Mouse (Mus musculus): Measurements from ENCODE around the gene Atl1. TPM values are rescaled to one million over a fixed set of nuclear protein-coding genes. Genes with fewer than 3 reads are reported as not detected.
A peak's percentile ranks its signal among the peaks of the same experiment; 100 is the strongest.

Atl1 gene
- 0.30 TPM for polyA plus RNA-seq (2012; fragmentation: generic; extraction: Trizol)
- long read RNA-seq, experiment 1 = 0 reads
- long read RNA-seq, experiment 2, partial matches to known transcripts = 1 of 5 reads
- long read RNA-seq, experiment 2, other reads (novel, unspliced or antisense) = 4 of 5 reads

DNA sequence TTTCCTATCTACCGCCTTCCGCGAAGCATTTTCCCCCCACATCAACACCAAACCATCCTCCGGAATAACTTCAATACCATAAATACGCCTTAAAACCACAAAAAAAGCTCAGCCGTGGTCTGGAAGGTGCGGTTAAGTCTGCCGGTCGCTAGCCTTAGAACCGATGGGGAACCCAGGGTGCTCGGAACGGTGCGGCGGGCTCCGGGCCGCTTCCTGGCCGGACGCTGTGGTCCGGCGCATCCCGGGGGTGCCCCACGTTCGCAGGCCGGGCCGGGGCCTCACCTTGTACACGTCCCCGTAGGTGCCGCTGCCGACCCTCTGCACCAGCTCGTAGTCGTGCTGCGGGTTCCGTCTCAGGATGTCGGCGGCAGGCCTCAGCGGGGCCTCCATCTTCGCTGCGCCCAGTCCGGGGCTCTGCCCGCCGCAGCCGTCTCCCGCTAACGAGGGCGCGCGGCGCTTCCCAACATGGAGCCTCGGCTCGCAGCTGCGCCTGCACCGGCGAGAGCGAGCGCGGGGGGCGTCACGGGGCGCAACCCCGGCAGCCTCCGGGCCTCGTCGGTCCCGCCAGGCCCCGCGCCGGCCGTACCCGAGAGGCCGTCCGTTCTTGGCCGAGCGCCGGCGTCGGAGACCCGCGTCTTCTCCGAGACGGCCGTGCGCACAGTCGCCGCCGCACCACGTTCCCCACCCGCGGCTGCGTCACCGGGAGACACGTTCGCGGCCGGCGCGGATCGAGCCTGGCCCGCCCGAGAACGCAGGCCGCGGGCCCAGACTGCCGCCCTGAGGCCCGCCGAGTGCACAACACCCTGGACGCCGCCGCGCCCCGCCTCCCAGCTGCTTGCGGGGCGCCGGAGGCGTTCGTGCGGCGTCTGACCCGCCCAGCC is at the start of gene Atl1, which contains the start of gene Map4k5:
TSS of gene Atl1 (plus strand) at position 244 of the 881 bp plus-strand sequence.
TSS of gene Map4k5 (minus strand) at position 830 of the 881 bp plus-strand sequence.
- H3K79me2 ChIP-seq (ENCODE audit: control insufficient read depth, insufficient read depth) = peaks cover 52% of the 10 kb centered on the region
- peak within 1 kb of the TSS; percentile 72 for H3ac ChIP-seq (ENCODE audit: control insufficient read depth, insufficient read length, low read depth)
- TF ChIP-seq CTCF (IDR thresholded peaks at IDR 0.05; ENCODE audit: control insufficient read depth, insufficient read depth, insufficient read length) (peak; percentile 100), MYOG (IDR thresholded peaks at IDR 0.05; ENCODE audit: control insufficient read depth, extremely low read depth, insufficient read length) (no peak), MAX (IDR thresholded peaks at IDR 0.05) (no peak), CEBPB (IDR thresholded peaks at IDR 0.05; ENCODE audit: low read depth) (no peak), FOSL1 (IDR thresholded peaks at IDR 0.05; ENCODE audit: insufficient read depth, low read length, poor library complexity, severe bottlenecking) (no peak), MYOD1 (IDR thresholded peaks at IDR 0.05; ENCODE audit: control insufficient read depth, insufficient read length, low read depth) (no peak)
- no peaks in the 10 kb centered on the region for H3K36me3 ChIP-seq (ENCODE audit: control insufficient read depth, insufficient read depth)
- H3K4me3 ChIP-seq (ENCODE audit: insufficient read depth, poor library complexity, severe bottlenecking) = peak within 1 kb of the TSS; percentile 71
- no peaks in the 10 kb centered on the region for H3K27me3 ChIP-seq (ENCODE audit: control insufficient read depth, insufficient read depth, insufficient read length)
- H3K79me3 ChIP-seq (ENCODE audit: low read depth) = peaks cover 44% of the 10 kb centered on the region

DNA sequence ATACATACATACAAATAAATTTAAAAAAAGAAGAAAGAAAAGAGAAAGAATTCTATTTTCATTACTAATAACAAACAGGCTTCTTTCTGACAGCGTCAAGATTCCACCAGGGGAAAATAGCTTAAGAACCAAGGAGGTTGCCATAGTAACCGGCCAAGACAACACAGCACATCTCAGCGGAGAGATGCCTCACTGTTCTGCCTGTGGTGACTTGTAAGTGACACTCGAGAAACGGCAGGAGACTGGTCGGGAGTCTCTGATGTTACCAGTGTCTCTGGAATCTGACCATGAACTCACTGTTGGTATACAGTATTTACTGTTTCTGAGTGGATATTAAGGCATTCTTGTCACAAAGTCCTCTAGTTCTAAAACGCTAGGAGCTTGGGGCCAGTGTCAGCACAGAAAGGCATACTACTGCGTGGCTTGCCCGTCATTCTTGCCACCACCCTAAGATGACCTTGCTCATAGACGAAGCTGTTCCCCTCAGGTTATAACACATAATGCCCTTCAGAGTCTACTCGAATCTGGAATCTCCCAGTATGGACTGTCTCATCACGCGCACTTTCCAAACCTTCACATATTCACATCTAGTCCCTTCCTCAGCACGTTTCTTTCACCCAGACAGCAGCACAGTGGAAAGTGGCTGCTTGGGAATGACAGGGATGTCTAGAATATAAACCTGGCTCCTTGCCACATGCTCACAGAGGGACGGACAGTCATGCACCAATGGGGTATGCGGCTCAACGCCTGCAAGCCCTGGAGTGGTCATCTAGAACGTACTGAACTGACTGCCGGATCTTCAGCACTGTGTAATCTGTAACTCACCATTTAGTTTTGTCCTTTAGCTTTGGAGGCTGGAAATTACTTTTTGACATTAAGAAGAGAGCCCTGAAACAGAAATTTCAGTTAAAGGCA is 48.6 kb upstream of the Atl1 start:
- Histone ChIP-seq H3K79me2 (ENCODE audit: control insufficient read depth, insufficient read depth) (no peaks in the 10 kb centered on the region), H3K27me3 (ENCODE audit: control insufficient read depth, insufficient read depth, insufficient read length) (no peaks in the 10 kb centered on the region), H3K4me3 (ENCODE audit: insufficient read depth, poor library complexity, severe bottlenecking) (no peak overlapping the region), H3K36me3 (ENCODE audit: control insufficient read depth, insufficient read depth) (peaks cover 70% of the 10 kb centered on the region), H3K79me3 (ENCODE audit: low read depth) (no peaks in the 10 kb centered on the region), H3ac (ENCODE audit: control insufficient read depth, insufficient read length, low read depth) (no peak overlapping the region)
- TF ChIP-seq MYOG (IDR thresholded peaks at IDR 0.05; ENCODE audit: control insufficient read depth, extremely low read depth, insufficient read length) (no peak), CTCF (IDR thresholded peaks at IDR 0.05; ENCODE audit: control insufficient read depth, insufficient read depth, insufficient read length) (no peak), FOSL1 (IDR thresholded peaks at IDR 0.05; ENCODE audit: insufficient read depth, low read length, poor library complexity, severe bottlenecking) (no peak), MAX (IDR thresholded peaks at IDR 0.05) (no peak), MYOD1 (IDR thresholded peaks at IDR 0.05; ENCODE audit: control insufficient read depth, insufficient read length, low read depth) (no peak), USF1 (IDR thresholded peaks at IDR 0.05; ENCODE audit: low read depth) (no peak), CEBPB (IDR thresholded peaks at IDR 0.05; ENCODE audit: low read depth) (no peak)

DNA sequence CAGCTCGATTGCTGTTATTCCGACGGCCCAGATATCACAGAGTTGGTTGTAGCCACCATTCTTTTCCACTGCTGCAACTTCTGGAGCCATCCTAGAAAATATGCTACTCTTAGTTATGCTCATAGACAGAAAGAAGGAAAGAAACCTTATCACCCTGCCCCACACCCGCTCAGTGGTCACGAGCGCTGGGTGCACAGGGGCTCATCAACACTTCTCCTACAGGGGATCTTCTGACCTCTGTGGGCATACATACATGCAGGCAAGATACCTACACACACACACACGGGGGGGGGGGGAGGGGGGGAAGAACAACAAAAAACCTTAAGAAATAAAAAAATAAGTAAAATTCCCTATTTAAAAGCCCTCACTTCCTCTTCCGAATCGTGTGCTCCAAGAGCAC is 46.7 kb upstream of the Atl1 start:
- Histone ChIP-seq H3K4me3 (ENCODE audit: insufficient read depth, poor library complexity, severe bottlenecking) (no peak overlapping the region), H3K79me3 (ENCODE audit: low read depth) (no peaks in the 10 kb centered on the region), H3K27me3 (ENCODE audit: control insufficient read depth, insufficient read depth, insufficient read length) (no peaks in the 10 kb centered on the region), H3K36me3 (ENCODE audit: control insufficient read depth, insufficient read depth) (peaks cover 65% of the 10 kb centered on the region), H3K79me2 (ENCODE audit: control insufficient read depth, insufficient read depth) (no peaks in the 10 kb centered on the region), H3ac (ENCODE audit: control insufficient read depth, insufficient read length, low read depth) (no peak overlapping the region)
- TF ChIP-seq FOSL1 (IDR thresholded peaks at IDR 0.05; ENCODE audit: insufficient read depth, low read length, poor library complexity, severe bottlenecking) = no peak
- no peak for TF ChIP-seq CTCF (IDR thresholded peaks at IDR 0.05; ENCODE audit: control insufficient read depth, insufficient read depth, insufficient read length)
- no peak for TF ChIP-seq MYOD1 (IDR thresholded peaks at IDR 0.05; ENCODE audit: control insufficient read depth, insufficient read length, low read depth)
- TF ChIP-seq MYOG (IDR thresholded peaks at IDR 0.05; ENCODE audit: control insufficient read depth, extremely low read depth, insufficient read length) = no peak
- no peak for TF ChIP-seq CEBPB (IDR thresholded peaks at IDR 0.05; ENCODE audit: low read depth)

DNA sequence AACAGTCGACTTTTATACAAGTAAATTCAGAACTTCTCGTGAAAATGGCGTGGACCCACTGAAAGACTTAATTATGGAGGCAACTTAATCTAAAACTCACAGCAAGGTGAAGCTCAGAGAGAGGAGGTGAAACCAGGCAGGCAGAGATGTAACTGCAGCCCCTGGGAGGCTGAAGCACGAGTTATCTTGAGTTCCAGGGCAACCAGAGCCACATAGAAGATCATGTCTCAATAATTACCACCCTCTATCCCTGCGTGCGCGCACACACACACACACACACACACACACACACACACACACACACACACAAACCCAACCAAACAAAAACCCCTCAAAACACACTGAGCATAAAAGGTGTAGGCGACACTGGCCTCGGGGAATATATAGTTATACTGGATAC is 45.9 kb upstream of the Atl1 start:
- H3K27me3 ChIP-seq (ENCODE audit: control insufficient read depth, insufficient read depth, insufficient read length) = no peaks in the 10 kb centered on the region
- peaks cover 65% of the 10 kb centered on the region for H3K36me3 ChIP-seq (ENCODE audit: control insufficient read depth, insufficient read depth)
- TF ChIP-seq MYOG (IDR thresholded peaks at IDR 0.05; ENCODE audit: control insufficient read depth, extremely low read depth, insufficient read length) (no peak), MYOD1 (IDR thresholded peaks at IDR 0.05; ENCODE audit: control insufficient read depth, insufficient read length, low read depth) (no peak), FOSL1 (IDR thresholded peaks at IDR 0.05; ENCODE audit: insufficient read depth, low read length, poor library complexity, severe bottlenecking) (no peak), CTCF (IDR thresholded peaks at IDR 0.05; ENCODE audit: control insufficient read depth, insufficient read depth, insufficient read length) (no peak), CEBPB (IDR thresholded peaks at IDR 0.05; ENCODE audit: low read depth) (no peak), USF1 (IDR thresholded peaks at IDR 0.05; ENCODE audit: low read depth) (no peak), MAX (IDR thresholded peaks at IDR 0.05) (no peak)
- H3K4me3 ChIP-seq (ENCODE audit: insufficient read depth, poor library complexity, severe bottlenecking) = no peak overlapping the region
- H3K79me2 ChIP-seq (ENCODE audit: control insufficient read depth, insufficient read depth) = no peaks in the 10 kb centered on the region
- H3ac ChIP-seq (ENCODE audit: control insufficient read depth, insufficient read length, low read depth) = no peak overlapping the region
- H3K79me3 ChIP-seq (ENCODE audit: low read depth) = no peaks in the 10 kb centered on the region
